Comparison of ENCODE assay signal across 30 mouse cellular contexts in the genomic region with DNA sequence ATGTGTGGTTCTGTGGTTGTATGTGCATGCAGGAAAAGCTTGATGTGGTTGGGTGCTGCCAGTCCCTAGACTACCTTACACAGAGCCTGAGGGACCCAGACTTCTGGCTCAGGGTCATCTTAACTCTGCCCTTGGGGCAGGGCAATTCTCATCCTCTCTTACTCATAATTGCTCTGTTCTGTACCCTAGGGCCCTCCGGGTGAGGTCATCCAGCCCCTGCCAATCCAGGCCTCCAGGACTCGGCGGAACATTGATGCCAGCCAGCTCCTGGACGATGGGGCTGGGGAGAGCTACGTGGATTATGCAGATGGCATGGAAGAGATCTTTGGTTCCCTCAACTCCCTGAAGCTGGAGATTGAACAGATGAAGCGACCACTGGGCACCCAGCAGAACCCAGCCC.
DNase-seq lines count a peak whose midpoint lies in the region; ATAC-seq and TF ChIP-seq lines count a peak whose summit lies in the region.
"Had no signal": no experiment of that assay in that cellular context is flagged by ENCODE, and none has a peak within 500 bp of the region (broad histone marks: within the 10 kb centered on the region; RNA-seq: fewer than 3 reads in every experiment).

No protein-coding gene starts in this region.

- 79% methylated on average over 6 of the region's 6 CpGs for WGBS in liver, embryonic 15.5 days (ENCODE audit: insufficient replicate concordance)

- ATAC-seq in liver, embryonic 15.5 days (ENCODE audit: insufficient read depth), result no peak
- ATAC-seq: forebrain, embryonic 15.5 days; hindbrain, embryonic 16.5 days; intestine, embryonic 15.5 days; Patski had no signal

- no peaks in the 10 kb centered on the region for H3K9me3 ChIP-seq in liver, embryonic 15.5 days (replicated peaks)
- H3K9me3 ChIP-seq: embryonic facial prominence, embryonic 10.5 days; embryonic facial prominence, embryonic 13.5 days; forebrain, embryonic 12.5 days; forebrain, embryonic 15.5 days; G1E; heart, embryonic 15.5 days; hindbrain, embryonic 10.5 days; hindbrain, embryonic 13.5 days; intestine, embryonic 15.5 days had no signal

- H3K27ac ChIP-seq in gastrocnemius, adult 2 months, result no peak overlapping the region
- 0 out of 2 replicates have a peak overlapping the region, but pooled peaks have one; percentile 11 for H3K27ac ChIP-seq in liver, embryonic 15.5 days (replicated peaks)
- no peak overlapping the region for H3K27ac ChIP-seq in layer of hippocampus, adult 2 months
- H3K27ac ChIP-seq: embryonic facial prominence, embryonic 10.5 days; embryonic facial prominence, embryonic 13.5 days; forebrain, embryonic 12.5 days; forebrain, embryonic 15.5 days; heart, embryonic 15.5 days; hindbrain, embryonic 10.5 days; hindbrain, embryonic 13.5 days; intestine, embryonic 15.5 days had no signal

- no peak overlapping the region for H3K4me3 ChIP-seq in gastrocnemius, adult 2 months
- no peak overlapping the region for H3K4me3 ChIP-seq in liver, embryonic 15.5 days (replicated peaks)
- no peak overlapping the region for H3K4me3 ChIP-seq in layer of hippocampus, adult 2 months
- H3K4me3 ChIP-seq: embryonic facial prominence, embryonic 10.5 days; embryonic facial prominence, embryonic 13.5 days; erythroblast, embryonic 14.5 days; forebrain, embryonic 12.5 days; forebrain, embryonic 15.5 days; heart, embryonic 12.5 days; heart, embryonic 15.5 days; hindbrain, embryonic 10.5 days; hindbrain, embryonic 13.5 days; intestine, embryonic 15.5 days had no signal

- no peaks in the 10 kb centered on the region for H3K27me3 ChIP-seq in liver, embryonic 15.5 days
- H3K27me3 ChIP-seq: embryonic facial prominence, embryonic 13.5 days; forebrain, embryonic 12.5 days; forebrain, embryonic 15.5 days; heart, embryonic 12.5 days; heart, embryonic 15.5 days; hindbrain, embryonic 13.5 days; intestine, embryonic 15.5 days; Patski had no signal

- no peak for TF ChIP-seq CTCF in gastrocnemius, adult 2 months (IDR thresholded peaks at IDR 0.05)
- TF ChIP-seq CTCF in layer of hippocampus, adult 2 months (conservative IDR thresholded peaks at IDR 0.05), result no peak

- H3K4me2 ChIP-seq in liver, embryonic 15.5 days, result no peak overlapping the region
- H3K4me2 ChIP-seq: embryonic facial prominence, embryonic 13.5 days; forebrain, embryonic 12.5 days; forebrain, embryonic 15.5 days; heart, embryonic 12.5 days; heart, embryonic 15.5 days; hindbrain, embryonic 13.5 days; intestine, embryonic 15.5 days had no signal

- no peak overlapping the region for H3K9ac ChIP-seq in liver, embryonic 15.5 days
- H3K9ac ChIP-seq: embryonic facial prominence, embryonic 13.5 days; forebrain, embryonic 12.5 days; forebrain, embryonic 15.5 days; heart, embryonic 12.5 days; heart, embryonic 15.5 days; hindbrain, embryonic 13.5 days; intestine, embryonic 15.5 days had no signal

- peak; percentile 20 for DNase-seq in gastrocnemius, adult 2 months
- no peak for DNase-seq in gastrocnemius, adult 18-20 months (ENCODE audit: low spot score)
- no peak for DNase-seq in liver
- peak; percentile 63 for DNase-seq in adrenal gland, postnatal 14 days
- no peak for DNase-seq in right cerebral cortex, postnatal 14 days
- DNase-seq in layer of hippocampus, adult 2 months (ENCODE audit: low spot score in 2 of 2), result no peak
- DNase-seq: B cell, adult 2 months; cerebellum, adult 11-12 months; cerebellum, adult 8-10 months; cerebellum, postnatal 10 days; cerebellum, postnatal 36 days; embryo, embryonic 11 days; gastrocnemius, postnatal 25 days; heart, adult 18-20 months; heart, postnatal 10 days; heart, postnatal 36 days had no signal

- intact Hi-C loops in gastrocnemius, adult 2 months (cut with DNase I), result no loop called here

- H3K36me3 ChIP-seq in liver, embryonic 15.5 days (replicated peaks), result peaks cover 3% of the 10 kb centered on the region; the same call in 1 of the 2 replicates
- H3K36me3 ChIP-seq: forebrain, embryonic 15.5 days had no signal

- H3K4me1 ChIP-seq in liver, embryonic 15.5 days (replicated peaks), result peaks cover 14% of the 10 kb centered on the region; the same call in 1 of the 2 replicates
- H3K4me1 ChIP-seq: embryonic facial prominence, embryonic 10.5 days; embryonic facial prominence, embryonic 13.5 days; forebrain, embryonic 12.5 days; forebrain, embryonic 15.5 days; heart, embryonic 12.5 days; heart, embryonic 15.5 days; hindbrain, embryonic 10.5 days; hindbrain, embryonic 13.5 days; intestine, embryonic 15.5 days had no signal

Comparison
In these comparisons a context has a peak if more than half of its experiments do, and no peak if none do; other contexts are left out.
1. DNase-seq: peak in gastrocnemius, adult 2 months (single experiment) and adrenal gland, postnatal 14 days (single experiment); none in gastrocnemius, adult 18-20 months (single experiment), liver (single experiment), right cerebral cortex, postnatal 14 days (single experiment) and layer of hippocampus, adult 2 months (0 of 2).